Mouse (Mus musculus): ENCODE data around the gene Gm37240.

Gene Gm37240

GRCm38 (mm10) chr3:84776084-84776483 is 1111.2 kb downstream of the Gm37240 start:
- DNase-seq, result no peak

GRCm38 (mm10) chr3:84775577-84775976 is 1111.7 kb downstream of the Gm37240 start:
- no peak for DNase-seq

GRCm38 (mm10) chr3:84775067-84775423 is 1112.3 kb downstream of the Gm37240 start:
- DNase-seq, result no peak

GRCm38 (mm10) chr3:84774246-84775066 is 1112.9 kb downstream of the Gm37240 start:
- no peak for DNase-seq

GRCm38 (mm10) chr3:84771980-84772379 is 1115.3 kb downstream of the Gm37240 start:
- DNase-seq, result no peak

- no peak for DNase-seq
Measured at GRCm38 (mm10) chr3:84770518-84770917, 1116.8 kb downstream of the Gm37240 start.

GRCm38 (mm10) chr3:84769411-84769810 is 1117.9 kb downstream of the Gm37240 start:
- no peak for DNase-seq

- DNase-seq, result no peak
Measured at GRCm38 (mm10) chr3:84768940-84769339, 1118.4 kb downstream of the Gm37240 start.

GRCm38 (mm10) chr3:84753816-84754215 is 1133.5 kb downstream of the Gm37240 start:
- DNase-seq, result peak; percentile 66

GRCm38 (mm10) chr3:84749222-84749621 is 1138.1 kb downstream of the Gm37240 start:
- DNase-seq, result peak; percentile 49

- no peak for DNase-seq
Measured at GRCm38 (mm10) chr3:84748139-84748538, 1139.2 kb downstream of the Gm37240 start.

GRCm38 (mm10) chr3:84745537-84746189 is 1141.7 kb downstream of the Gm37240 start:
- DNase-seq, result no peak

- no peak for DNase-seq
Measured at GRCm38 (mm10) chr3:84744707-84745106, 1142.6 kb downstream of the Gm37240 start.

- DNase-seq, result no peak
Measured at GRCm38 (mm10) chr3:84740050-84740596, 1147.2 kb downstream of the Gm37240 start.

GRCm38 (mm10) chr3:84737137-84737536 is 1150.2 kb downstream of the Gm37240 start:
- no peak for DNase-seq

GRCm38 (mm10) chr3:84735716-84736115 is 1151.6 kb downstream of the Gm37240 start:
- DNase-seq, result no peak

GRCm38 (mm10) chr3:84732516-84732915 is 1154.8 kb downstream of the Gm37240 start:
- DNase-seq, result no peak

- peak; percentile 78 for DNase-seq
Measured at GRCm38 (mm10) chr3:84732016-84732502, 1155.3 kb downstream of the Gm37240 start.

- peak; percentile 83 for DNase-seq
Measured at GRCm38 (mm10) chr3:84731403-84732015, 1155.8 kb downstream of the Gm37240 start.

- DNase-seq, result no peak
Measured at GRCm38 (mm10) chr3:84731003-84731402, 1156.3 kb downstream of the Gm37240 start.

GRCm38 (mm10) chr3:84729806-84730205 is 1157.5 kb downstream of the Gm37240 start:
- peak; percentile 77 for DNase-seq

- DNase-seq, result no peak
Measured at GRCm38 (mm10) chr3:84723996-84724395, 1163.3 kb downstream of the Gm37240 start.

- DNase-seq, result no peak
Measured at GRCm38 (mm10) chr3:84722680-84723079, 1164.6 kb downstream of the Gm37240 start.

All from thymus, postnatal 14 days (tissue).